Mouse (Mus musculus) ES-E14 (cell line): Measurements from ENCODE around the gene Polr2c.

Source experiments
- CHD2 ChIP-seq: IDR thresholded peaks from 2 replicates; pipeline ENCODE4 v1.6.1; 2014; ENCODE audit warnings: mild to moderate bottlenecking, low read depth, low read length, inconsistent platforms
- HCFC1 ChIP-seq: IDR thresholded peaks from 2 replicates; pipeline ENCODE4 v1.6.1; 2012; ENCODE audit warnings: low read length, inconsistent platforms, borderline replicate concordance; ENCODE audit not compliant: insufficient read depth
- MAFK ChIP-seq: IDR thresholded peaks from 2 replicates; pipeline ENCODE4 v1.6.1; 2014; ENCODE audit warnings: mild to moderate bottlenecking, low read depth, low read length, inconsistent platforms; ENCODE audit not compliant: insufficient read depth
- ZNF384 ChIP-seq: IDR thresholded peaks from 2 replicates; pipeline ENCODE4 v1.6.1; 2012; ENCODE audit warnings: low read depth, low read length, inconsistent platforms

- TF ChIP-seq CHD2 (no peak), HCFC1 (no peak), MAFK (no peak), ZNF384 (no peak)
Observed at GRCm38 (mm10) chr8:94836456-94837240, 20.6 kb upstream of the Polr2c start.
